Mouse (Mus musculus) gonadal fat pad, adult 2 months (tissue): ENCODE measurements around the gene Zbtb37. TPM values are rescaled to one million over a fixed set of nuclear protein-coding genes. Genes with fewer than 3 reads are reported as not detected.

Experiments
- DNase-seq: peaks from one replicate; pipeline ENCODE4 v3.0.0-alpha.2; 2012; ENCODE audit warnings: low read depth
- polyA plus RNA-seq: library from polyadenylated mRNA; depleted of rRNA; stranded (reverse); fragments of >200 nt; gene quantifications from 2 replicates; pipeline ENCODE4 v1.2.3, GENCODE M21; 2012; rRNA removed

The Zbtb37 gene
- polyA plus RNA-seq, 1 experiment: 3.0 TPM

GRCm38 (mm10) chr1:160978071-160978735 is 56.4 kb downstream of the Zbtb37 start, which contains the start of gene Serpinc1:
TSS of gene Serpinc1 (plus strand) at chr1:160978585.
- DNase-seq: no peak

- no peak for DNase-seq
Measured at GRCm38 (mm10) chr1:160968643-160969042, 66.0 kb downstream of the Zbtb37 start.

GRCm38 (mm10) chr1:160967268-160967667 is 67.4 kb downstream of the Zbtb37 start:
- no peak for DNase-seq

GRCm38 (mm10) chr1:160963199-160963598 is 71.5 kb downstream of the Zbtb37 start:
- DNase-seq: no peak

Other genes with a start within 250 kb of the Zbtb37 start
- gene Rabgap1l, start 241.6 kb downstream of the Zbtb37 start, polyA plus RNA-seq: 9.8 and 10.3 TPM in 2 replicates
- 15.7 and 15.8 TPM in 2 replicates for gene Rc3h1, start 128.4 kb downstream of the Zbtb37 start, polyA plus RNA-seq
- gene Serpinc1, start 56.3 kb downstream of the Zbtb37 start, polyA plus RNA-seq: 0.36 and 4.0 TPM in 2 replicates
- gene Dars2, start 35.8 kb upstream of the Zbtb37 start, polyA plus RNA-seq: 16.6 and 19.8 TPM in 2 replicates
- gene Cenpl, start 35.9 kb upstream of the Zbtb37 start, polyA plus RNA-seq: 1.1 and 1.2 TPM in 2 replicates
- 7.8 and 9.3 TPM in 2 replicates for gene Klhl20, start 96.7 kb upstream of the Zbtb37 start, polyA plus RNA-seq
- gene Ankrd45, start 107.8 kb upstream of the Zbtb37 start, polyA plus RNA-seq: 0.19 and 0.48 TPM in 2 replicates
- 0.34 and 0.38 TPM in 2 replicates for gene Tex50, start 124.5 kb upstream of the Zbtb37 start, polyA plus RNA-seq
- 283 and 403 TPM in 2 replicates for gene Prdx6, start 216.4 kb upstream of the Zbtb37 start, polyA plus RNA-seq